Mouse (Mus musculus) ES-Bruce4 (cell line): ENCODE results near the gene Hoxb6. TPM values are rescaled to one million over a fixed set of nuclear protein-coding genes. Genes with fewer than 3 reads are reported as not detected.

Source experiments
- H3K27ac ChIP-seq: 2 replicates; pipeline ENCODE4 v1.5.1; 2012; ENCODE audit warnings: low read length, inconsistent platforms; ENCODE audit not compliant: insufficient read depth
- H3K27me3 ChIP-seq: 2 replicates; pipeline ENCODE4 v1.6.1; 2012; ENCODE audit warnings: mild to moderate bottlenecking, low read length, inconsistent platforms; ENCODE audit not compliant: control insufficient read depth, poor library complexity, insufficient read depth, severe bottlenecking
- H3K36me3 ChIP-seq: 2 replicates; pipeline ENCODE4 v1.6.1; 2012; ENCODE audit warnings: inconsistent platforms, mild to moderate bottlenecking, low read length, moderate library complexity; ENCODE audit not compliant: control insufficient read depth, poor library complexity, insufficient read depth, severe bottlenecking
- H3K4me1 ChIP-seq: one replicate; pipeline ENCODE4 v1.8.1; 2011; ENCODE audit warnings: low read length; ENCODE audit not compliant: control insufficient read depth, insufficient read depth
- H3K4me3 ChIP-seq: 2 replicates; pipeline ENCODE4 v1.5.1; 2011; ENCODE audit warnings: low read depth, mild to moderate bottlenecking, low read length
- H3K9ac ChIP-seq: 2 replicates; pipeline ENCODE4 v1.6.1; 2012; ENCODE audit warnings: low read depth, mild to moderate bottlenecking, inconsistent platforms; ENCODE audit not compliant: poor library complexity, severe bottlenecking
- H3K9me3 ChIP-seq: replicated peaks from 2 replicates; pipeline ENCODE4 v1.6.1; 2012; ENCODE audit warnings: mild to moderate bottlenecking, low read length, inconsistent platforms; ENCODE audit not compliant: control insufficient read depth, poor library complexity, insufficient read depth, severe bottlenecking
- CTCF ChIP-seq: IDR thresholded peaks from one replicate; pipeline ENCODE4 v1.8.1; 2011; ENCODE audit warnings: low read depth, low read length
- EP300 ChIP-seq: IDR thresholded peaks from 2 replicates; pipeline ENCODE4 v1.6.1; 2011; ENCODE audit warnings: low read depth, low read length; ENCODE audit not compliant: insufficient read depth
- POLR2A ChIP-seq: IDR thresholded peaks from one replicate; pipeline ENCODE4 v1.8.1; 2011; ENCODE audit warnings: low read length; ENCODE audit not compliant: insufficient read depth
- polyA plus RNA-seq: library from polyadenylated mRNA; stranded (reverse); fragments of >200 nt; gene quantifications from 2 replicates; pipeline ENCODE4 v1.2.4, GENCODE M21; 2011; ENCODE audit warnings: low read depth; ENCODE audit not compliant: missing spikeins, insufficient read depth, insufficient read length

Hoxb6 gene
- polyA plus RNA-seq, 1 experiment = not detected

DNA sequence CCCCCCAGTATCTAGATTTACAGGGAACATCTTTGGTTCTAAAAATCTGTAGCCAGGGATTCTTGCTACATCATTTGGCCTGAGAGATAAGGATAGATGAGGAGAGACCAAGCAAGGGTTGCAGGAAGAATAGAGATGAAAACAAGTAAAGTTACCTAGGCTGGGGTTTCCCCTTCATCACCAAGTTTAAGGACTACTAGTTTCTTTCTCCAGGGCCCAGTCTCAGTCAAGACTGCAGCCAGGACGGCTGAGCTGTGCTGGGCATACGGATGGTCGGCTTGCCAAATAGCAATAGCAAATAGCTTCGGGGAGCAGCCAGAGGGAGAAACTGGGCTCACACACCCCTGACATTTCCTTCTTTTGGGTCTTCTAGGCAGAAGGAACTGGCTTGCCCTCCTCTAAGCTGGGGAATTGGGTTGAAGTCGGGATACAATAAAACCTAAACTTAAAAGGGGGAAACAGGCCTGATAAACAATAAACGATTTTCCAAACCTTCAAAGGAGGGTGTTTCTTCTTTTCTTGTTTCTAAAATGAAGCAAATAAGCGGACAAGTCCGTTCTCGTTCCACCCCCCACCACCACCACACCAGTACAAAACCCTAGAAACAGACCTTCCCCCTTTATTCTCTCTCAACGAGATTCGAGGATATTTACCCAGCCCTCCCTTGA lies 5.8 kb downstream of the Hoxb6 start:
- H3K9me3 ChIP-seq = no peaks in the 10 kb centered on the region
- H3K9ac ChIP-seq = no peak overlapping the region
- no peak overlapping the region for H3K27ac ChIP-seq
- no peaks in the 10 kb centered on the region for H3K36me3 ChIP-seq
- H3K4me1 ChIP-seq = no peaks in the 10 kb centered on the region
- TF ChIP-seq POLR2A = no peak
- no peak for TF ChIP-seq CTCF
- TF ChIP-seq EP300 = no peak
- H3K27me3 ChIP-seq = peaks cover 82% of the 10 kb centered on the region
- no peak overlapping the region for H3K4me3 ChIP-seq

GRCm38 (mm10) chr11:96298895-96299667 lies 6.8 kb downstream of the Hoxb6 start:
- H3K4me1 ChIP-seq = no peaks in the 10 kb centered on the region
- 0 out of 2 replicates have a peak overlapping the region, but pooled peaks have one; percentile 17 for H3K4me3 ChIP-seq
- no peak overlapping the region for H3K9ac ChIP-seq
- no peak overlapping the region for H3K27ac ChIP-seq
- H3K9me3 ChIP-seq = no peaks in the 10 kb centered on the region
- H3K36me3 ChIP-seq = no peaks in the 10 kb centered on the region
- no peak for TF ChIP-seq POLR2A
- no peak for TF ChIP-seq CTCF
- no peak for TF ChIP-seq EP300
- peaks cover 77% of the 10 kb centered on the region for H3K27me3 ChIP-seq

DNA sequence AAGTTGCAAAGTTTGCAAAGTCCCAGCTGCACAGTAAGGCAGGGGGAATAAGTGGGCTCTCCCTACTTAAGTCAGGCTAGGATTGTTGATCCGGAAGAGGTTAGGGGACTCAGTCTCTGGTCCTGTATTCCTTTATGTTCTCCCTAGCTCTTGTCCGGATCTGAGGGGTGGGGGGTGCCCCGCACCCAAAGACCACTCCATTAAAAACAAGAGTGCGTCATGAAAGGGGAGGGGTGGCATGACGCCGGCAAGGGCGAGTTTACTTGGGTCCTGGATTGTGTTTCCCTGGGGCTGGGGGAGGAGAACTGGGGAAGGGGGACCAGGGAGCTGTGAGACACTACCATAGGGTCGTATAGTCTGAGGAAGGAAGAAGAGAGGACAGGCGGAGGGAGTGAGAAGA lies 7.5 kb downstream of the Hoxb6 start:
- no peaks in the 10 kb centered on the region for H3K4me1 ChIP-seq
- no peaks in the 10 kb centered on the region for H3K36me3 ChIP-seq
- H3K9me3 ChIP-seq = no peaks in the 10 kb centered on the region
- no peak overlapping the region for H3K9ac ChIP-seq
- TF ChIP-seq EP300 (no peak), POLR2A (no peak), CTCF (no peak)
- peaks cover 81% of the 10 kb centered on the region for H3K27me3 ChIP-seq
- H3K27ac ChIP-seq = no peak overlapping the region
- H3K4me3 ChIP-seq = no peak overlapping the region

DNA sequence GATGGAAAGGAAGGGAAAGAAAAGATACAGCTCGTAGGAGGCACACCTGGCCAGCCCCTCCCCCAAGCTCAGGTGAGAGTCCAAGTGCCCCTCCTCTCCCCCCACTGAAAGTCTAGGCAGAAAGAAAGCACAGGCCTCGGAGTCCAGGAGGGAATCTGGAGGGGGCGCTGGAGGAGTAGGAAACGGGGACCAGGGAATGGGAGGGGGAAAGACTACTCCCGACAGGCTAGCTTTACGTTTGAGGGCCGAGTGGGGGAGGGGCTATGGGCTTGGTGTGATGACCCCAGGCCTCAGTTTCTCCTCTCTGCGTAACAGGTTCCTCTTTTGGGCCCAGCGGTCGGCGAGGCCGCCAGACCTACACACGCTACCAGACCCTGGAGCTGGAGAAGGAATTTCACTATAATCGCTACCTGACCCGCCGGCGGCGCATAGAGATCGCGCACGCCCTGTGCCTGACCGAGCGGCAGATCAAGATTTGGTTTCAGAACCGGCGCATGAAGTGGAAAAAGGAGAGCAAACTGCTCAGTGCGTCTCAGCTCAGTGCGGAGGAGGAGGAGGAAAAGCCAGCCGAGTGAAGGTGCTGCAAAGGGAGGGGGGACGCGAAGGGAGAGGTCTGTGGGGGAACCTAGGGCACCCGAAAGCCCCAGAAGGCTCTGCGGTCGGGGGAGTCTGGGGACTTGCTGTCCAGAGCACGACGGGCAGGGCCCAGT lies 8.2 kb downstream of the Hoxb6 start:
- Histone ChIP-seq H3K4me1 (no peaks in the 10 kb centered on the region), H3K27me3 (peaks cover 79% of the 10 kb centered on the region)

GRCm38 (mm10) chr11:96301064-96301431 lies 8.8 kb downstream of the Hoxb6 start:
- H3K36me3 ChIP-seq = no peaks in the 10 kb centered on the region
- no peak for TF ChIP-seq CTCF
- no peak for TF ChIP-seq POLR2A
- no peak for TF ChIP-seq EP300
- H3K9ac ChIP-seq = no peak overlapping the region
- H3K4me1 ChIP-seq = no peaks in the 10 kb centered on the region
- H3K9me3 ChIP-seq = no peaks in the 10 kb centered on the region
- peak overlapping the region; percentile 53; the same call in 1 of the 2 replicates for H3K4me3 ChIP-seq
- no peak overlapping the region for H3K27ac ChIP-seq
- H3K27me3 ChIP-seq = peaks cover 79% of the 10 kb centered on the region

More for the DNA sequence above, 8.2 kb downstream of the Hoxb6 start:
- Histone ChIP-seq H3K36me3 (no peaks in the 10 kb centered on the region), H3K9ac (peak overlapping the region; percentile 11; the same call in 1 of the 2 replicates), H3K9me3 (no peaks in the 10 kb centered on the region), H3K27ac (no peak overlapping the region), H3K4me3 (peak overlapping the region; percentile 53)
- TF ChIP-seq POLR2A = no peak
- TF ChIP-seq CTCF = no peak
- TF ChIP-seq EP300 = no peak

GRCm38 (mm10) chr11:96301837-96302236 lies 9.6 kb downstream of the Hoxb6 start:
- Histone ChIP-seq H3K4me3 (no peak overlapping the region), H3K9me3 (no peaks in the 10 kb centered on the region), H3K36me3 (no peaks in the 10 kb centered on the region), H3K27ac (no peak overlapping the region), H3K4me1 (no peaks in the 10 kb centered on the region), H3K27me3 (peaks cover 80% of the 10 kb centered on the region), H3K9ac (no peak overlapping the region)
- TF ChIP-seq CTCF = no peak
- no peak for TF ChIP-seq POLR2A
- no peak for TF ChIP-seq EP300
